Mouse (Mus musculus) cerebellum, adult 2 months (tissue): ENCODE measurements at regions not wholly inside any gene's neighbourhood (a gene's known extent, or its start where the extent isn't known, plus 50 kb on each side); places are given as distances from the start of the nearest gene placed in this dataset.

ENCODE experiments used
- DNase-seq, 2 experiments: peaks; one replicate each; pipeline ENCODE4 v3.0.0; 2021
- H3K27ac ChIP-seq: fragments of 200-500 bp; 2 replicates; pipeline ENCODE4 v1.5.1; 2012; ENCODE audit warnings: low read length, control low read depth, inconsistent platforms; ENCODE audit not compliant: insufficient read depth
- H3K27me3 ChIP-seq: fragments of 200-500 bp; 2 replicates; pipeline ENCODE4 v1.6.1; 2012; ENCODE audit warnings: inconsistent platforms, mild to moderate bottlenecking, low read length, moderate library complexity; ENCODE audit not compliant: control insufficient read depth, insufficient read depth
- H3K4me1 ChIP-seq: fragments of 200-500 bp; 2 replicates; pipeline ENCODE4 v1.6.1; 2011; ENCODE audit warnings: low read length; ENCODE audit not compliant: control insufficient read depth, insufficient read depth
- H3K4me3 ChIP-seq: fragments of 200-500 bp; replicated peaks from 2 replicates; pipeline ENCODE3; 2011; ENCODE audit warnings: mild to moderate bottlenecking, low read depth, low read length, control low read depth; ENCODE audit not compliant: insufficient read depth
- CTCF ChIP-seq: fragments of 200-500 bp; IDR thresholded peaks from 2 replicates; pipeline ENCODE4 v1.5.1; 2011; ENCODE audit warnings: low read depth, mild to moderate bottlenecking, control low read depth, low read length, moderate library complexity, borderline replicate concordance; ENCODE audit not compliant: insufficient read depth
- POLR2A ChIP-seq: fragments of 200-500 bp; IDR thresholded peaks from 2 replicates; pipeline ENCODE4 v1.6.1; 2011; ENCODE audit warnings: low read length, control low read depth, borderline replicate concordance; ENCODE audit not compliant: insufficient read depth
- WGBS: fragments of 180-500 bp; shearing (Covaris S2); methylation state at CpG from one replicate; pipeline ENCODE4 v1.1.7; 2018; 5-methylcytosine and 5-hydroxymethylcytosine counted together

- Histone ChIP-seq H3K4me1 (no peaks in the 10 kb centered on the region), H3K27ac (no peak overlapping the region), H3K27me3 (no peaks in the 10 kb centered on the region), H3K4me3 (no peak overlapping the region)
- TF ChIP-seq CTCF, result no peak
- TF ChIP-seq POLR2A, result no peak
- WGBS, result 91% methylated on average over 5 of the region's 5 CpGs
- no peak for DNase-seq
Observed at GRCm38 (mm10) chr14:87312318-87312717, 104.1 kb upstream of the Tdrd3 start.

GRCm38 (mm10) chr14:87314999-87315732 lies 101.3 kb upstream of the Tdrd3 start:
- WGBS, result 23% methylated on average over 6 of the region's 6 CpGs
- peak; percentile 15 to 20 for DNase-seq
- no peaks in the 10 kb centered on the region for H3K27me3 ChIP-seq
- H3K4me1 ChIP-seq, result no peaks in the 10 kb centered on the region
- TF ChIP-seq POLR2A (no peak), CTCF (peak; percentile 47; the same call in 1 of the 2 replicates)
- no peak overlapping the region for H3K4me3 ChIP-seq
- no peak overlapping the region for H3K27ac ChIP-seq

- Histone ChIP-seq H3K4me1 (no peaks in the 10 kb centered on the region), H3K27me3 (no peaks in the 10 kb centered on the region), H3K4me3 (no peak overlapping the region), H3K27ac (no peak overlapping the region)
- TF ChIP-seq POLR2A (no peak), CTCF (no peak)
- WGBS, result 29% methylated on average over 1 of the region's 1 CpGs
- DNase-seq, result no peak
Observed at GRCm38 (mm10) chr14:87327841-87328240, 88.6 kb upstream of the Tdrd3 start.

GRCm38 (mm10) chr14:87337950-87338526 lies 78.4 kb upstream of the Tdrd3 start:
- no peaks in the 10 kb centered on the region for H3K4me1 ChIP-seq
- TF ChIP-seq CTCF (no peak), POLR2A (no peak)
- DNase-seq, result no peak
- 60% methylated on average over 8 of the region's 8 CpGs for WGBS
- H3K27ac ChIP-seq, result no peak overlapping the region
- H3K4me3 ChIP-seq, result no peak overlapping the region
- H3K27me3 ChIP-seq, result no peaks in the 10 kb centered on the region

- WGBS, result 92% methylated on average over 1 of the region's 1 CpGs
- DNase-seq, result no peak
- Histone ChIP-seq H3K4me1 (no peaks in the 10 kb centered on the region), H3K27ac (no peak overlapping the region), H3K4me3 (no peak overlapping the region), H3K27me3 (no peaks in the 10 kb centered on the region)
- TF ChIP-seq POLR2A, result no peak
- no peak for TF ChIP-seq CTCF
Observed at GRCm38 (mm10) chr14:87344540-87344939, 71.9 kb upstream of the Tdrd3 start.

GRCm38 (mm10) chr14:87346812-87347211 lies 69.6 kb upstream of the Tdrd3 start:
- Histone ChIP-seq H3K27me3 (no peaks in the 10 kb centered on the region), H3K27ac (no peak overlapping the region), H3K4me1 (no peaks in the 10 kb centered on the region), H3K4me3 (no peak overlapping the region)
- TF ChIP-seq CTCF (no peak), POLR2A (no peak)
- DNase-seq, result no peak
- WGBS, result 79% methylated on average over 3 of the region's 3 CpGs

- Histone ChIP-seq H3K27ac (no peak overlapping the region), H3K4me1 (no peaks in the 10 kb centered on the region), H3K4me3 (no peak overlapping the region), H3K27me3 (no peaks in the 10 kb centered on the region)
- WGBS, result 63% methylated on average over 3 of the region's 3 CpGs
- no peak for DNase-seq
- TF ChIP-seq CTCF, result no peak
- TF ChIP-seq POLR2A, result no peak
Observed at GRCm38 (mm10) chr14:87348825-87349224, 67.6 kb upstream of the Tdrd3 start.

- Histone ChIP-seq H3K4me3 (no peak overlapping the region), H3K27ac (no peak overlapping the region), H3K27me3 (no peaks in the 10 kb centered on the region), H3K4me1 (no peaks in the 10 kb centered on the region)
- WGBS, result 93% methylated on average over 2 of the region's 2 CpGs
- TF ChIP-seq POLR2A, result no peak
- no peak for TF ChIP-seq CTCF
- no peak for DNase-seq
Observed at GRCm38 (mm10) chr14:87365793-87366192, 50.6 kb upstream of the Tdrd3 start.
